Mouse (Mus musculus): ENCODE results near the gene Spock1. TPM values are rescaled to one million over a fixed set of nuclear protein-coding genes. Genes with fewer than 3 reads are reported as not detected.

Spock1 gene
- polyA plus RNA-seq, 1 experiment from 2014 or later: 17.2 TPM

GRCm38 (mm10) chr13:57782107-57782561, 126.0 kb downstream of the Spock1 start:
- H3K27ac ChIP-seq (ENCODE audit: low read depth, low read length): no peak overlapping the region
- WGBS: 78% methylated on average over 6 of the region's 6 CpGs

GRCm38 (mm10) chr13:57779146-57779545, 129.0 kb downstream of the Spock1 start:
- no peak overlapping the region for H3K4me3 ChIP-seq (ENCODE audit: low read depth, low read length)
- DNase-seq (ENCODE audit: low spot score, missing footprints) (no peak), ATAC-seq (ENCODE audit: low FRiP score) (no peak)
- no peaks in the 10 kb centered on the region; the same call in 1 of the 2 replicates for H3K9me3 ChIP-seq (ENCODE audit: control insufficient read depth, low read length)
- no peaks in the 10 kb centered on the region for H3K36me3 ChIP-seq (ENCODE audit: control insufficient read depth, insufficient read depth, low read length)
- H3K27ac ChIP-seq (ENCODE audit: low read depth, low read length): no peak overlapping the region
- H3K9ac ChIP-seq (ENCODE audit: low read length): no peak overlapping the region
- peaks cover 2% of the 10 kb centered on the region; the same call in 1 of the 2 replicates for H3K4me1 ChIP-seq (ENCODE audit: control insufficient read depth, insufficient read depth, low read length)
- WGBS: 80% methylated on average over 4 of the region's 4 CpGs
- H3K27me3 ChIP-seq (ENCODE audit: control insufficient read depth, insufficient read depth, low read length): no peaks in the 10 kb centered on the region
- H3K4me2 ChIP-seq: no peak overlapping the region

More at GRCm38 (mm10) chr13:57782107-57782561, 126.0 kb downstream of the Spock1 start:
- no peaks in the 10 kb centered on the region for H3K36me3 ChIP-seq (ENCODE audit: control insufficient read depth, insufficient read depth, low read length)
- H3K4me1 ChIP-seq (ENCODE audit: control insufficient read depth, insufficient read depth, low read length): peaks cover 2% of the 10 kb centered on the region; the same call in 1 of the 2 replicates
- no peak overlapping the region for H3K4me2 ChIP-seq
- no peaks in the 10 kb centered on the region for H3K27me3 ChIP-seq (ENCODE audit: control insufficient read depth, insufficient read depth, low read length)
- ATAC-seq (ENCODE audit: low FRiP score) (no peak), DNase-seq (ENCODE audit: low spot score, missing footprints) (no peak)
- H3K4me3 ChIP-seq (ENCODE audit: low read depth, low read length): no peak overlapping the region
- no peak overlapping the region for H3K9ac ChIP-seq (ENCODE audit: low read length)
- no peaks in the 10 kb centered on the region; the same call in 1 of the 2 replicates for H3K9me3 ChIP-seq (ENCODE audit: control insufficient read depth, low read length)

GRCm38 (mm10) chr13:57778524-57778923, 129.6 kb downstream of the Spock1 start:
- Histone ChIP-seq H3K9ac (ENCODE audit: low read length) (no peak overlapping the region), H3K4me1 (ENCODE audit: control insufficient read depth, insufficient read depth, low read length) (peaks cover 2% of the 10 kb centered on the region; the same call in 1 of the 2 replicates), H3K9me3 (ENCODE audit: control insufficient read depth, low read length) (no peaks in the 10 kb centered on the region; the same call in 1 of the 2 replicates), H3K27ac (ENCODE audit: low read depth, low read length) (no peak overlapping the region), H3K4me3 (ENCODE audit: low read depth, low read length) (no peak overlapping the region), H3K4me2 (no peak overlapping the region), H3K27me3 (ENCODE audit: control insufficient read depth, insufficient read depth, low read length) (no peaks in the 10 kb centered on the region), H3K36me3 (ENCODE audit: control insufficient read depth, insufficient read depth, low read length) (no peaks in the 10 kb centered on the region)
- DNase-seq (ENCODE audit: low spot score, missing footprints) (no peak), ATAC-seq (ENCODE audit: low FRiP score) (no peak)
- WGBS: 67% methylated on average over 3 of the region's 3 CpGs

- no peak overlapping the region for H3K4me3 ChIP-seq (ENCODE audit: low read depth, low read length)
- no peaks in the 10 kb centered on the region for H3K9me3 ChIP-seq (ENCODE audit: control insufficient read depth, low read length)
- no peak overlapping the region for H3K27ac ChIP-seq (ENCODE audit: low read depth, low read length)
- DNase-seq (ENCODE audit: low spot score, missing footprints) (no peak), ATAC-seq (ENCODE audit: low FRiP score) (no peak)
- no peak overlapping the region for H3K4me2 ChIP-seq
- H3K36me3 ChIP-seq (ENCODE audit: control insufficient read depth, insufficient read depth, low read length): no peaks in the 10 kb centered on the region
- H3K9ac ChIP-seq (ENCODE audit: low read length): no peak overlapping the region
- no peaks in the 10 kb centered on the region for H3K27me3 ChIP-seq (ENCODE audit: control insufficient read depth, insufficient read depth, low read length)
- WGBS: 76% methylated on average over 6 of the region's 6 CpGs
- peaks cover 3% of the 10 kb centered on the region; the same call in 1 of the 2 replicates for H3K4me1 ChIP-seq (ENCODE audit: control insufficient read depth, insufficient read depth, low read length)
Observed at GRCm38 (mm10) chr13:57771998-57772397, 136.1 kb downstream of the Spock1 start.

DNA sequence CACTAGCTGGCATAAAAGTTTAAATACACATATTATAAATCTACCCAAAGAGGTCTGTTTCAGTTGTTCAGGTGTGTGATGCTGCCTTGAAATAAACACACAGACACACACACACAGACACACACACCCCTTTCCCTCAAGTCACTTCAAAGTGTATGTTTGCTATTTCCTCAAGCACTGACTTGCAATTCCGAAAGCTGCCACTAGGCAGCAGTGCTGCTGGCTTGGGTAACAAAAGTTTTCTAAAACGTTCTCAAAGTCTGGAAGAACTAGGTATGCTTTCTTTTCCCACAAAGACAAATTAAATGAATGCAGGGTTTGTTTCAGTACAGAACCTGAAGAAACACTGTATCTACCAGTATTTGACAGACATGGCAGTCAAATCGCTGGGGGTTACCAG, 141.4 kb downstream of the Spock1 start:
- Histone ChIP-seq H3K4me1 (ENCODE audit: control insufficient read depth, insufficient read depth, low read length) (peaks cover 3% of the 10 kb centered on the region; the same call in 1 of the 2 replicates), H3K9me3 (ENCODE audit: control insufficient read depth, low read length) (no peaks in the 10 kb centered on the region), H3K9ac (ENCODE audit: low read length) (no peak overlapping the region), H3K4me2 (no peak overlapping the region), H3K4me3 (ENCODE audit: low read depth, low read length) (no peak overlapping the region), H3K27me3 (ENCODE audit: control insufficient read depth, insufficient read depth, low read length) (no peaks in the 10 kb centered on the region), H3K27ac (ENCODE audit: low read depth, low read length) (no peak overlapping the region), H3K36me3 (ENCODE audit: control insufficient read depth, insufficient read depth, low read length) (no peaks in the 10 kb centered on the region)
- no peak for DNase-seq (ENCODE audit: low spot score, missing footprints)
- 62% methylated on average over 3 of the region's 3 CpGs for WGBS
- no peak for ATAC-seq (ENCODE audit: low FRiP score)

DNA sequence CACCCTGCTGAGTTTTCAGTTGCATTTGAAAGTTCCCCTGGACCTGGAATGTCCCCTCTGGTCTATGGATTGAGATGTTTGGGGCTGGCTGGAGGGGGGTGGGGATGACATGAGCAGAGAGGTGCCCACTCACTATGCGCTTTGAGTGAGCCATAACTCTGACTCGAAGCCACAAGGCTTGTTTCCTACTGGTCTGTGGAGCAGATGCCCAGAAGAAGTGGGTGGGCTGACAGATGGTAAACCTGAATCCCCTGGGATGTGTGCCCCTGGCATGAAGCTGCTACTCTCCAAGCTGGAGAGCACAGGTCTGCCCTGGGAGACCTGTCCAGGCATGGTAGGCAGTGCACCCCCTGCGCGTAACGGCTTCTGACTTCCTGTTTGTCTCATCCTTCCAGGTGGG, 147.0 kb downstream of the Spock1 start:
- WGBS: 95% methylated on average over 5 of the region's 5 CpGs
- Histone ChIP-seq H3K27ac (ENCODE audit: low read depth, low read length) (no peak overlapping the region), H3K36me3 (ENCODE audit: control insufficient read depth, insufficient read depth, low read length) (no peaks in the 10 kb centered on the region), H3K4me3 (ENCODE audit: low read depth, low read length) (no peak overlapping the region), H3K9ac (ENCODE audit: low read length) (no peak overlapping the region), H3K4me2 (no peak overlapping the region), H3K4me1 (ENCODE audit: control insufficient read depth, insufficient read depth, low read length) (no peaks in the 10 kb centered on the region), H3K27me3 (ENCODE audit: control insufficient read depth, insufficient read depth, low read length) (no peaks in the 10 kb centered on the region), H3K9me3 (ENCODE audit: control insufficient read depth, low read length) (no peaks in the 10 kb centered on the region)
- DNase-seq (ENCODE audit: low spot score, missing footprints) (no peak), ATAC-seq (ENCODE audit: low FRiP score) (no peak)

DNA sequence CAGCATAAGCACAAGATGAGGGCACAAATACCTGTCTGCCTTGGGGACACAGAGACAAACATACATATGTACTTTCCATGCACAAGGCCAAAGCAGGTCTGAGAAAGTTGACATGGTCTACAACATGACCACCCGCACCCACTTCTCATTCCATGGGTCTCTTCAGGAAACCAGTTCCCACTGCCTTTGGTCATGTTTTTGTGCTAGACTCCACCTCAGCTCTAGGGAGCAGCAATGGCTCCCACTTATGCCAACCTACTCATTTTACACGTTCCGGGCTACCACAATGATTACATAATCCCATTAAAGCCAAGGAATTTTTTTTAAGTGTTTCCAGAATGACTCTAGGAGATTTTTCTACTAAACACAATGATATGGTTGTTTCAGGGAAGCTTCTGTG, 147.5 kb downstream of the Spock1 start:
- H3K27me3 ChIP-seq (ENCODE audit: control insufficient read depth, insufficient read depth, low read length): no peaks in the 10 kb centered on the region
- H3K9ac ChIP-seq (ENCODE audit: low read length): no peak overlapping the region
- ATAC-seq (ENCODE audit: low FRiP score) (no peak), DNase-seq (ENCODE audit: low spot score, missing footprints) (no peak)
- H3K4me2 ChIP-seq: no peak overlapping the region
- H3K4me3 ChIP-seq (ENCODE audit: low read depth, low read length): no peak overlapping the region
- H3K9me3 ChIP-seq (ENCODE audit: control insufficient read depth, low read length): no peaks in the 10 kb centered on the region
- WGBS: 87% methylated on average over 3 of the region's 3 CpGs
- no peaks in the 10 kb centered on the region for H3K4me1 ChIP-seq (ENCODE audit: control insufficient read depth, insufficient read depth, low read length)
- no peak overlapping the region for H3K27ac ChIP-seq (ENCODE audit: low read depth, low read length)
- H3K36me3 ChIP-seq (ENCODE audit: control insufficient read depth, insufficient read depth, low read length): no peaks in the 10 kb centered on the region

DNA sequence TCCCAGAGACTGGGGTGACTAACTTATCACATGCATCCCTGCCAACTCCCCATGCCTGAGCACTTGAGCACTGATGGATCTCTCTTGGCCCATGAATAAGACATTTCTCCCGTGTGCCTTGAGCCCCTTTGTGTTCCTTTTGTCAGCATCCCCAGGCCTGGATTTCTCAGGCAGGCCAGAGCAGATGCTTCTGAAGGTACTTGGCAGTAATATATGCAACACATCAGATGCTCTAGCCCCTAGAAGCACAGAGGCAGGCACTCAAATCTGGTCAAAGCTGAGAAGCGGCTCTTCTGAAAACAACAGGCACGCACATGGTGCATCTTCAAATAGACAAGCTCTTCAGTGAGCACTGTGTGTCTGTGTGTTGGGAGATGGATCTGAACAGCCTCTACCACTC, 151.8 kb downstream of the Spock1 start:
- no peaks in the 10 kb centered on the region for H3K4me1 ChIP-seq (ENCODE audit: control insufficient read depth, insufficient read depth, low read length)
- 72% methylated on average over 3 of the region's 3 CpGs for WGBS
- H3K4me2 ChIP-seq: no peak overlapping the region
- H3K36me3 ChIP-seq (ENCODE audit: control insufficient read depth, insufficient read depth, low read length): no peaks in the 10 kb centered on the region
- no peaks in the 10 kb centered on the region for H3K9me3 ChIP-seq (ENCODE audit: control insufficient read depth, low read length)
- DNase-seq (ENCODE audit: low spot score, missing footprints) (no peak), ATAC-seq (ENCODE audit: low FRiP score) (no peak)
- no peaks in the 10 kb centered on the region for H3K27me3 ChIP-seq (ENCODE audit: control insufficient read depth, insufficient read depth, low read length)
- H3K9ac ChIP-seq (ENCODE audit: low read length): no peak overlapping the region
- no peak overlapping the region for H3K4me3 ChIP-seq (ENCODE audit: low read depth, low read length)
- no peak overlapping the region for H3K27ac ChIP-seq (ENCODE audit: low read depth, low read length)

- 79% methylated on average over 7 of the region's 7 CpGs for WGBS
- H3K27me3 ChIP-seq (ENCODE audit: control insufficient read depth, insufficient read depth, low read length): no peaks in the 10 kb centered on the region
- no peak for DNase-seq (ENCODE audit: low spot score, missing footprints)
- H3K27ac ChIP-seq (ENCODE audit: low read depth, low read length): no peak overlapping the region
- H3K4me2 ChIP-seq: no peak overlapping the region
- no peak overlapping the region for H3K4me3 ChIP-seq (ENCODE audit: low read depth, low read length)
- no peaks in the 10 kb centered on the region for H3K36me3 ChIP-seq (ENCODE audit: control insufficient read depth, insufficient read depth, low read length)
- no peaks in the 10 kb centered on the region; the same call in 1 of the 2 replicates for H3K9me3 ChIP-seq (ENCODE audit: control insufficient read depth, low read length)
- H3K4me1 ChIP-seq (ENCODE audit: control insufficient read depth, insufficient read depth, low read length): no peaks in the 10 kb centered on the region
- H3K9ac ChIP-seq (ENCODE audit: low read length): no peak overlapping the region
- no peak for ATAC-seq (ENCODE audit: low FRiP score)
Observed at GRCm38 (mm10) chr13:57750831-57751230, 157.3 kb downstream of the Spock1 start.
